Mouse (Mus musculus): Measurements from ENCODE around the gene Rab20. TPM values are rescaled to one million over a fixed set of nuclear protein-coding genes. Genes with fewer than 3 reads are reported as not detected.
"Not testable (repeated sequence)": the region's sequence is repeated elsewhere in the genome, so short reads cannot be mapped to it uniquely, and the experiment has no call there.

Gene Rab20
- polyA plus RNA-seq, 1 experiment from 2014 or later: 1.4 TPM

- Histone ChIP-seq H3K36me3 (replicated peaks; ENCODE audit: control insufficient read depth, insufficient read depth) (no peaks in the 10 kb centered on the region), H3K27me3 (ENCODE audit: control insufficient read depth, insufficient read depth, low read length) (peaks cover 45% of the 10 kb centered on the region), H3K9ac (no peak overlapping the region), H3K9me3 (ENCODE audit: control insufficient read depth, low read length) (no peaks in the 10 kb centered on the region), H3K4me2 (replicated peaks) (no peak overlapping the region), H3K27ac (no peak overlapping the region), H3K4me1 (replicated peaks; ENCODE audit: control insufficient read depth, insufficient read depth, low read length) (peaks cover 5% of the 10 kb centered on the region; the same call in 1 of the 2 replicates), H3K4me3 (replicated peaks; ENCODE audit: low read length) (no peak overlapping the region)
- ATAC-seq (ENCODE audit: low FRiP score): no peak
- WGBS: 35% methylated on average over 4 of the region's 4 CpGs
- no peak for DNase-seq (ENCODE audit: low spot score)
Measured at GRCm38 (mm10) chr8:11473072-11473471, 5.4 kb downstream of the Rab20 start.

GRCm38 (mm10) chr8:11471309-11471708, 7.2 kb downstream of the Rab20 start:
- DNase-seq (ENCODE audit: low spot score) (no peak), ATAC-seq (ENCODE audit: low FRiP score) (no peak)
- H3K27me3 ChIP-seq (ENCODE audit: control insufficient read depth, insufficient read depth, low read length): peaks cover 27% of the 10 kb centered on the region
- no peak overlapping the region for H3K9ac ChIP-seq
- no peak overlapping the region for H3K27ac ChIP-seq
- no peak overlapping the region for H3K4me2 ChIP-seq (replicated peaks)
- 36% methylated on average over 8 of the region's 8 CpGs for WGBS
- H3K9me3 ChIP-seq (ENCODE audit: control insufficient read depth, low read length): no peaks in the 10 kb centered on the region
- H3K4me3 ChIP-seq (replicated peaks; ENCODE audit: low read length): no peak overlapping the region
- no peaks in the 10 kb centered on the region for H3K36me3 ChIP-seq (replicated peaks; ENCODE audit: control insufficient read depth, insufficient read depth)
- no peaks in the 10 kb centered on the region for H3K4me1 ChIP-seq (replicated peaks; ENCODE audit: control insufficient read depth, insufficient read depth, low read length)

DNA sequence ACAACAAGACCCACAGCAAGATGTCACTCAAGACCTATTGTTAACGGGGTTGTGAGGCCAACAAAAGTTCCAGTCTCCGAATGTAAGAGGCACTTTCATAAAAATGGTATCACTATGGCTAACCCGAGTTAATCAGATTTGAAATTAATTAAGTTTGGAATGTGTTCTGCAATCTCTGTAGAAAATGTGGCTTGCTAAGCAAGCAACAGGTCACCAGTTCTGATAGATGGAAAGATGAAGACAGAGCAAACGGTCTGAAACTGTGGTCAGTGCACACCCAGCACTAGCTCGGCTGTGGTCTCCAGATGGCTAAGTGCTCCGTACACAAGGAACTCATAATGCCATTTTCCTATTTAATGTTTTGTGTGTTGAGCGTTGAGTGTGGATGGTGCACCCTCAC, 7.8 kb downstream of the Rab20 start:
- H3K4me3 ChIP-seq (replicated peaks; ENCODE audit: low read length): no peak overlapping the region
- no peak for ATAC-seq (ENCODE audit: low FRiP score)
- H3K27ac ChIP-seq: no peak overlapping the region
- H3K9me3 ChIP-seq (ENCODE audit: control insufficient read depth, low read length): no peaks in the 10 kb centered on the region
- no peaks in the 10 kb centered on the region for H3K4me1 ChIP-seq (replicated peaks; ENCODE audit: control insufficient read depth, insufficient read depth, low read length)
- no peak overlapping the region for H3K4me2 ChIP-seq (replicated peaks)
- no peak for DNase-seq (ENCODE audit: low spot score)
- H3K36me3 ChIP-seq (replicated peaks; ENCODE audit: control insufficient read depth, insufficient read depth): no peaks in the 10 kb centered on the region
- no peak overlapping the region for H3K9ac ChIP-seq
- peaks cover 21% of the 10 kb centered on the region for H3K27me3 ChIP-seq (ENCODE audit: control insufficient read depth, insufficient read depth, low read length)
- WGBS: 75% methylated on average over 7 of the region's 7 CpGs

GRCm38 (mm10) chr8:11469095-11469494, 9.4 kb downstream of the Rab20 start:
- no peak overlapping the region for H3K4me3 ChIP-seq (replicated peaks; ENCODE audit: low read length)
- no peak overlapping the region for H3K27ac ChIP-seq
- H3K27me3 ChIP-seq (ENCODE audit: control insufficient read depth, insufficient read depth, low read length): peaks cover 6% of the 10 kb centered on the region; the same call in 1 of the 2 replicates
- 13% methylated on average over 3 of the region's 3 CpGs for WGBS
- DNase-seq (ENCODE audit: low spot score) (peak; percentile 59), ATAC-seq (ENCODE audit: low FRiP score) (no peak)
- no peak overlapping the region for H3K4me2 ChIP-seq (replicated peaks)
- H3K9ac ChIP-seq: no peak overlapping the region
- no peaks in the 10 kb centered on the region for H3K36me3 ChIP-seq (replicated peaks; ENCODE audit: control insufficient read depth, insufficient read depth)
- no peaks in the 10 kb centered on the region for H3K9me3 ChIP-seq (ENCODE audit: control insufficient read depth, low read length)
- H3K4me1 ChIP-seq (replicated peaks; ENCODE audit: control insufficient read depth, insufficient read depth, low read length): no peaks in the 10 kb centered on the region

DNA sequence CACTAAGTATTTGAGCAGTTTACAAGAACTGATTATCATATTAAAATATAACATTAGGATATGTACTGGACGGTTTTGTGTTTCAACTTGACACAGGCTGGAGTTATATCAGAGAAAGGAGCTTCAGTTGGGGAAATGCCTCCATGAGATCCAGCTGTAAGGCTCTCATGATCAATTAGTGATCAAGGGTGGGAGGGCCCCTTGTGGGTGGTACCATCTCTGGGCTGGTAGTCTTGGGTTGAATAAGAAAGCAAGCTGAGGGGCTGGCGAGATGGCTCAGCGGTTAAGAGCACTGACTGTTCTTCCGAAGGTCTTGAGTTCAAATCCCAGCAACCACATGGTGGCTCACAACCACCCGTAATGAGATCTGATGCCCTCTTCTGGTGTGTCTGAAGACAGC, 12.0 kb downstream of the Rab20 start:
- DNase-seq (ENCODE audit: low spot score); H3K4me1 ChIP-seq (replicated peaks; ENCODE audit: control insufficient read depth, insufficient read depth, low read length); ATAC-seq (ENCODE audit: low FRiP score); H3K9ac ChIP-seq; H3K27me3 ChIP-seq (ENCODE audit: control insufficient read depth, insufficient read depth, low read length); H3K27ac ChIP-seq; H3K9me3 ChIP-seq (ENCODE audit: control insufficient read depth, low read length); H3K4me2 ChIP-seq (replicated peaks); H3K36me3 ChIP-seq (replicated peaks; ENCODE audit: control insufficient read depth, insufficient read depth); H3K4me3 ChIP-seq (replicated peaks; ENCODE audit: low read length): not testable (repeated sequence)
- 79% methylated on average over 4 of the region's 5 CpGs for WGBS

DNA sequence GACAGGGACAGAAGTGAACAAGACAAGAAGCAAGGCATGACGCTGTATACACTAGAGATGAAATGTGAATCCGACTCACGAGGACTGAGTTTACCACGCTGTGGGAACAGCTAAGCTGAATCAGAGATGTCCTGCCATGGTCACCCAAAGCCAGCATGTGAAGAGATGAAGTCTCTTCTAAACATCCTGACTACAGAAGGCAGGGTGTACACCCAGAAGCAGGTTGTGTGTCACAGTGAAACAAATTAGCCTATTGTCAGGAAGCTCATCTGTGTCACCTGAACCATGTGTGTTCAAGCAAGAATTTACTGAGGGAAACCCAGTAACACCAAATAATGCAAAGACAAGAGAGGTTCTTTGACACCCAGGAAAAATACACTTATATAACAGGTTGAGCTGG, 12.9 kb downstream of the Rab20 start:
- no peaks in the 10 kb centered on the region for H3K9me3 ChIP-seq (ENCODE audit: control insufficient read depth, low read length)
- H3K4me2 ChIP-seq (replicated peaks): no peak overlapping the region
- 94% methylated on average over 4 of the region's 4 CpGs for WGBS
- H3K9ac ChIP-seq: no peak overlapping the region
- H3K27me3 ChIP-seq (ENCODE audit: control insufficient read depth, insufficient read depth, low read length): no peaks in the 10 kb centered on the region
- H3K4me3 ChIP-seq (replicated peaks; ENCODE audit: low read length): no peak overlapping the region
- DNase-seq (ENCODE audit: low spot score): no peak
- H3K27ac ChIP-seq: no peak overlapping the region
- H3K4me1 ChIP-seq (replicated peaks; ENCODE audit: control insufficient read depth, insufficient read depth, low read length): no peaks in the 10 kb centered on the region
- H3K36me3 ChIP-seq (replicated peaks; ENCODE audit: control insufficient read depth, insufficient read depth): no peaks in the 10 kb centered on the region
- no peak for ATAC-seq (ENCODE audit: low FRiP score)

DNA sequence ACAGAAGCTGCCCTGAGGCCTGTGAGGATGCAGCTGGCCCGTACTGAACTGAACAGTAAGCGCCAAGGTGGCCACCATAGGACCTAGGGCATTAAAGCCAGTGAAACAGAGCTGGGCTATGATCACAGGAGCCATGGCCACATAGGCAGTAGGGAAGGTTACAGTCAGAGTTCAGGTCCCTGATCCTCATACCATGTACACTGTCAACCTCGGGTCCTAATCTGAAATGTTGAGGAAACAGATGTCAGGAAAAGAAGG, 13.9 kb downstream of the Rab20 start:
- no peak for DNase-seq (ENCODE audit: low spot score)
- no peak for ATAC-seq (ENCODE audit: low FRiP score)
- Histone ChIP-seq H3K9me3 (ENCODE audit: control insufficient read depth, low read length) (no peaks in the 10 kb centered on the region), H3K27ac (no peak overlapping the region), H3K36me3 (replicated peaks; ENCODE audit: control insufficient read depth, insufficient read depth) (no peaks in the 10 kb centered on the region), H3K4me2 (replicated peaks) (no peak overlapping the region), H3K4me3 (replicated peaks; ENCODE audit: low read length) (no peak overlapping the region), H3K9ac (no peak overlapping the region), H3K27me3 (ENCODE audit: control insufficient read depth, insufficient read depth, low read length) (no peaks in the 10 kb centered on the region), H3K4me1 (replicated peaks; ENCODE audit: control insufficient read depth, insufficient read depth, low read length) (no peaks in the 10 kb centered on the region)
- WGBS: 92% methylated on average over 3 of the region's 3 CpGs

DNA sequence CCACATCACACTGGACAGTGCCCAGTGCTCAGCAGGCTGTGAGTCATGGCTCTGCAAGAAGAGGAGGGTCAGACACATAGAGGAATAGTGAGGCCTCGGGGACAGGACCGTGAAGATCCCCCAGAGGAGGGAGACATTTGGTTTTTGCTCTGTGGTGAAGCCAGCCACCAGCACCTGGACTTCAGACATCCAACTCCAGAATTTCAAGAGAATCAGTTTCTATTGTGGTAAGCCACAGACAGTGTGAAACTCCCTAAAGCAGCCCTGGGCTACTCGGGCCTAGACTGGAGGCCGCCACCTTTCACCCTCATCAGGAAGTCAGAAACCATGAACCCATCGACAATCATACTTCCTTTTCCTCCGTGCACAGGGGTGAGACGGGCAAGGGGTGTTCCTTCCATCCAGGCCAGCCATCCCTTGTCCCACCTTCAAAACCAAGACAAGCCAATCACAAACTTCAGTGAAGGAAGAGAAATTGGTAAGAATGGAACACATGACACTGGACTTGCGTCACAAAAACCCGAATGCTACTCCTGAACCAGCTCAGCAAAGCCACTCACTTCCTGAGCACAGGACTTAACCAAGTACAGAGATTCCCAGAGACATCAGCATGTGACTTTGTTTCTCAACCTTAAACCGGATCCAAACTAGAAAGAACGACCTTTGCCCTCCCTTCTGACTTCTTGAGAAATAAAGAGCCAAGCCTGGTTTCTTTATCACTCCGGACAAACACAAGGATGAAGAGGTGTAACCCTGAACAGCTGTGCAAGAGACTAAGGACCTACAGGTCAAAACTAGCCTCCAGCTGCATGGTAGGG, 14.4 kb downstream of the Rab20 start:
- ATAC-seq (ENCODE audit: low FRiP score) (no peak), DNase-seq (ENCODE audit: low spot score) (no peak)
- Histone ChIP-seq H3K4me3 (replicated peaks; ENCODE audit: low read length) (no peak overlapping the region), H3K9ac (no peak overlapping the region), H3K4me1 (replicated peaks; ENCODE audit: control insufficient read depth, insufficient read depth, low read length) (no peaks in the 10 kb centered on the region), H3K36me3 (replicated peaks; ENCODE audit: control insufficient read depth, insufficient read depth) (no peaks in the 10 kb centered on the region), H3K4me2 (replicated peaks) (no peak overlapping the region), H3K9me3 (ENCODE audit: control insufficient read depth, low read length) (no peaks in the 10 kb centered on the region), H3K27ac (no peak overlapping the region), H3K27me3 (ENCODE audit: control insufficient read depth, insufficient read depth, low read length) (no peaks in the 10 kb centered on the region)
- 88% methylated on average over 12 of the region's 12 CpGs for WGBS

GRCm38 (mm10) chr8:11463541-11463888, 15.0 kb downstream of the Rab20 start:
- Histone ChIP-seq H3K4me1 (replicated peaks; ENCODE audit: control insufficient read depth, insufficient read depth, low read length) (no peaks in the 10 kb centered on the region), H3K9me3 (ENCODE audit: control insufficient read depth, low read length) (no peaks in the 10 kb centered on the region), H3K27ac (no peak overlapping the region), H3K4me2 (replicated peaks) (no peak overlapping the region), H3K36me3 (replicated peaks; ENCODE audit: control insufficient read depth, insufficient read depth) (no peaks in the 10 kb centered on the region), H3K27me3 (ENCODE audit: control insufficient read depth, insufficient read depth, low read length) (no peaks in the 10 kb centered on the region), H3K4me3 (replicated peaks; ENCODE audit: low read length) (no peak overlapping the region), H3K9ac (no peak overlapping the region)
- DNase-seq (ENCODE audit: low spot score) (no peak), ATAC-seq (ENCODE audit: low FRiP score) (no peak)
- 90% methylated on average over 2 of the region's 2 CpGs for WGBS

GRCm38 (mm10) chr8:11462641-11463040, 15.9 kb downstream of the Rab20 start:
- Histone ChIP-seq H3K27ac (no peak overlapping the region), H3K4me1 (replicated peaks; ENCODE audit: control insufficient read depth, insufficient read depth, low read length) (no peaks in the 10 kb centered on the region), H3K9me3 (ENCODE audit: control insufficient read depth, low read length) (no peaks in the 10 kb centered on the region), H3K27me3 (ENCODE audit: control insufficient read depth, insufficient read depth, low read length) (no peaks in the 10 kb centered on the region), H3K9ac (no peak overlapping the region), H3K4me2 (replicated peaks) (no peak overlapping the region), H3K4me3 (replicated peaks; ENCODE audit: low read length) (no peak overlapping the region), H3K36me3 (replicated peaks; ENCODE audit: control insufficient read depth, insufficient read depth) (no peaks in the 10 kb centered on the region)
- 94% methylated on average over 4 of the region's 4 CpGs for WGBS
- ATAC-seq (ENCODE audit: low FRiP score) (no peak), DNase-seq (ENCODE audit: low spot score) (no peak)

All from hindbrain, embryonic 14.5 days (tissue).